Mouse (Mus musculus): ENCODE results near the gene Zdhhc23.

Zdhhc23 gene

GRCm38 (mm10) chr16:43979328-43980109 lies at the start of gene Zdhhc23:
Gene Zdhhc23 (minus strand): TSS chr16:43979791.
- DNase-seq, result peak; percentile 44 to 55

GRCm38 (mm10) chr16:44029273-44029672 lies 49.7 kb upstream of the Zdhhc23 start:
- no peak for DNase-seq

- no peak for DNase-seq
Measured at GRCm38 (mm10) chr16:44026822-44027221, 47.2 kb upstream of the Zdhhc23 start.

GRCm38 (mm10) chr16:44026210-44026609 lies 46.6 kb upstream of the Zdhhc23 start:
- no peak for DNase-seq

GRCm38 (mm10) chr16:44018986-44019548 lies 39.5 kb upstream of the Zdhhc23 start:
- DNase-seq, result no peak

GRCm38 (mm10) chr16:44018372-44018771 lies 38.8 kb upstream of the Zdhhc23 start:
- no peak for DNase-seq

GRCm38 (mm10) chr16:44017707-44018106 lies 38.1 kb upstream of the Zdhhc23 start:
- no peak for DNase-seq

GRCm38 (mm10) chr16:44016164-44016563 lies 36.6 kb upstream of the Zdhhc23 start:
- peak; percentile 83 to 88 for DNase-seq

GRCm38 (mm10) chr16:44015416-44016158 lies 36.0 kb upstream of the Zdhhc23 start:
- DNase-seq, result no peak

GRCm38 (mm10) chr16:44011010-44011409 lies 31.4 kb upstream of the Zdhhc23 start:
- no peak for DNase-seq

- no peak for DNase-seq
Measured at GRCm38 (mm10) chr16:44002086-44002485, 22.5 kb upstream of the Zdhhc23 start.

GRCm38 (mm10) chr16:43999541-43999940 lies 19.9 kb upstream of the Zdhhc23 start:
- DNase-seq, result no peak

- DNase-seq, result no peak
Measured at GRCm38 (mm10) chr16:43999111-43999510, 19.5 kb upstream of the Zdhhc23 start.

- DNase-seq, result no peak
Measured at GRCm38 (mm10) chr16:43994623-43995022, 15.0 kb upstream of the Zdhhc23 start.

- DNase-seq, result no peak
Measured at GRCm38 (mm10) chr16:43986299-43986698, 6.7 kb upstream of the Zdhhc23 start.

GRCm38 (mm10) chr16:43980110-43980609 lies 569 bp upstream of the Zdhhc23 start:
- no peak for DNase-seq

- DNase-seq, result no peak
Measured at GRCm38 (mm10) chr16:43979010-43979327, 622 bp downstream of the Zdhhc23 start.

- DNase-seq, result no peak
Measured at GRCm38 (mm10) chr16:43973606-43974220, 5.9 kb downstream of the Zdhhc23 start.

- DNase-seq, result no peak
Measured at GRCm38 (mm10) chr16:43973147-43973546, 6.4 kb downstream of the Zdhhc23 start.

GRCm38 (mm10) chr16:43972391-43972790 lies 7.2 kb downstream of the Zdhhc23 start:
- DNase-seq, result no peak

- no peak for DNase-seq
Measured at GRCm38 (mm10) chr16:43971741-43972140, 7.8 kb downstream of the Zdhhc23 start.

GRCm38 (mm10) chr16:43971189-43971588 lies 8.4 kb downstream of the Zdhhc23 start:
- no peak for DNase-seq

GRCm38 (mm10) chr16:43970426-43970825 lies 9.2 kb downstream of the Zdhhc23 start:
- DNase-seq, result no peak

Data from lung, adult 18-20 months (tissue).